Mouse (Mus musculus): Measurements from ENCODE around the gene Ep300.

- TF ChIP-seq MXI1 (IDR thresholded peaks at IDR 0.05; ENCODE audit: low read depth, low read length) (no peak), CTCF (IDR thresholded peaks at IDR 0.05 in 2 of 3, conservative IDR thresholded peaks at IDR 0.05 in 1 of 3; ENCODE audit: control insufficient read depth in 1 of 3, insufficient read depth in 1 of 3, low read depth in 2 of 3, low read length in 3 of 3, poor library complexity in 1 of 3, severe bottlenecking in 1 of 3) (no peak), MAX (IDR thresholded peaks at IDR 0.05; ENCODE audit: low read length) (no peak), ZNF384 (IDR thresholded peaks at IDR 0.05; ENCODE audit: low read depth, low read length) (no peak), EP300 (IDR thresholded peaks at IDR 0.05; ENCODE audit: low read depth in 1 of 2, low read length in 2 of 2) (0 out of 4 replicates have a peak, but pooled peaks of 1 of the 2 experiments have one; percentile 25), ZKSCAN1 (IDR thresholded peaks at IDR 0.05; ENCODE audit: low read depth, low read length) (no peak), GATA1 (IDR thresholded peaks at IDR 0.05; ENCODE audit: low read depth, low read length) (no peak), MEF2A (IDR thresholded peaks at IDR 0.05; ENCODE audit: extremely low read depth, insufficient replicate concordance, low read depth, low read length, poor library complexity, severe bottlenecking) (no peak), POLR2AphosphoS2 (IDR thresholded peaks at IDR 0.05; ENCODE audit: low read length) (no peak), USF1 (IDR thresholded peaks at IDR 0.05; ENCODE audit: low read depth, low read length) (no peak), POLR2A (IDR thresholded peaks at IDR 0.05; ENCODE audit: control insufficient read depth in 1 of 2, insufficient read depth in 1 of 2, low read depth in 1 of 2, low read length in 2 of 2, poor library complexity in 1 of 2) (no peak), NELFE (IDR thresholded peaks at IDR 0.05; ENCODE audit: low read depth, low read length) (no peak), KAT2A (conservative IDR thresholded peaks at IDR 0.05; ENCODE audit: low read depth, low read length) (no peak; the same call in 1 of the 2 replicates)
These were observed 1.3 kb downstream of the Ep300 start for GRCm38 (mm10) chr15:81586466-81586865.
